Mouse (Mus musculus) lung, embryonic 16.5 days (tissue): ENCODE data around the gene Egfem1. TPM values are rescaled to one million over a fixed set of nuclear protein-coding genes. Genes with fewer than 3 reads are reported as not detected.

Source experiments
- microRNA counts: library from miRNA; unstranded; fragments of <30 nt; microRNA quantifications from one replicate; lab custom pipeline; 2016
- microRNA-seq: library from miRNA; unstranded; fragments of <30 nt; microRNA quantifications from one replicate; pipeline ENCODE4, GENCODE M21; 2016
- polyA plus RNA-seq: library from polyadenylated mRNA; unstranded; fragments of >200 nt; fragmentation: Nextera tagmentation; extraction: Ambion mirVana; gene quantifications from 2 replicates; pipeline ENCODE4 v1.2.1, GENCODE M21; 2015

The Egfem1 gene
- polyA plus RNA-seq, 1 experiment from 2014 or later = 18.5 TPM

MicroRNAs within 50 kb of the gene (microRNA counts, 519-probe panel; counts per million panel counts)
- microRNA mmu-miR-551b (lab: Ali Mortazavi, UCI) = 2,070 counts per million, percentile 35 among the panel's probes with 10 or more counts

Small RNA genes lying within 50 kb of the gene (microRNA-seq; reads per million reads assigned to microRNA genes)
- not detected for gene Mir21b
- gene Mir551b = 13.6 reads per million, percentile 29 among the genes with 10 or more reads in this experiment

Other genes with a start within 250 kb of the Egfem1 start
- not detected in 2 replicates for gene Gm1527, start 189.4 kb upstream of the Egfem1 start, polyA plus RNA-seq